11 mouse cellular contexts compared by ENCODE assay signal in the genomic region with DNA sequence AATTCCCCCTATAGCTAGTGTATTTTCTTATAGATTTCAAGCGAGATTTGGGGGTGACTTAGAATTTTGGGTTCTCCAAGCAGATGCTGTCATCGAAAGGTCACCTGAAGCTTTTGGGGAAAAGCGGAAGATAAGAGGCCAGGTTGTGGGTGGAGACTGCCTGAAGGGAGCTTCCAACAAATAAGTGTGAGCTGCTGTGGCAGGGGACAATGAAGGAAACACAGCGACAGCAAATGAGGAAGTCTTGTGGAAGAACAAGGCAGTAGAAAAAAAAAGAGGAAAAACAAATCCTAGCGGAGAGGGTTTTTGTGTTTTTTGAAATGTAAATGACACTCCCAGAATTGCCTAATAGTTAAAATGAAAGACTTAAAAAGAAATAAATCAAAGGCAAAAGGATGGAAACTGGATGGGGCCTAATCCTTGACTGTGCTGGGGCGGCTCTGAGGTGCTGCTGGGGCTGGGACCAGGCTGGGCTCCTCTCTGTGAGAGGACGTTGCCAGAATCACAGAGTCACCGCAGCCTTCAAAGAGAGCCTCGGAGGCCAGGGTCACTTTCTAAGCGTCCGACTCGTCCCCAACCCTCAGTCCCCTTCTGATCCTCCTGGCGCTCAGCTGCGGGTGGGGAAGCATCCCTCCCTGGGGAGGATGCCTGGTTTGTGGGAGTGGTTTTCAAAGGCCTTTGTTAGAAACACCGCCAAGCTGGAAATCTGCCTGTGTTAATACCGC. TPM values are rescaled to one million over a fixed set of nuclear protein-coding genes. Genes with fewer than 3 reads are reported as not detected.
DNase-seq lines count a peak whose midpoint lies in the region; ATAC-seq lines count a peak whose summit lies in the region.
"Had no signal": no experiment of that assay in that cellular context is flagged by ENCODE, and none has a peak within 500 bp of the region (broad histone marks: within the 10 kb centered on the region; RNA-seq: fewer than 3 reads in every experiment).

No protein-coding gene starts in this region.

- 0 out of 2 replicates have a peak overlapping the region, but pooled peaks have one; percentile 11 for H3K9ac ChIP-seq in kidney, embryonic 16.5 days (replicated peaks; ENCODE audit: low read length)
- H3K9ac ChIP-seq in embryonic facial prominence, embryonic 11.5 days (replicated peaks; ENCODE audit: low read length): peak overlapping the region; percentile 39
- peak overlapping the region; percentile 57 for H3K9ac ChIP-seq in hindbrain, embryonic 11.5 days (ENCODE audit: low read depth, low read length)
- peak overlapping the region; percentile 22; the same call in 1 of the 2 replicates for H3K9ac ChIP-seq in midbrain, embryonic 15.5 days

- no peaks in the 10 kb centered on the region for H3K9me3 ChIP-seq in kidney, embryonic 16.5 days (ENCODE audit: low read length)
- no peaks in the 10 kb centered on the region for H3K9me3 ChIP-seq in embryonic facial prominence, embryonic 11.5 days (replicated peaks; ENCODE audit: control insufficient read depth, low read length)
- H3K9me3 ChIP-seq in hindbrain, embryonic 11.5 days (ENCODE audit: control insufficient read depth, low read length): no peaks in the 10 kb centered on the region
- H3K9me3 ChIP-seq in midbrain, embryonic 15.5 days: no peaks in the 10 kb centered on the region

- H3K36me3 ChIP-seq in kidney, embryonic 16.5 days (ENCODE audit: insufficient read depth, low read length): no peaks in the 10 kb centered on the region
- H3K36me3 ChIP-seq in embryonic facial prominence, embryonic 11.5 days (replicated peaks; ENCODE audit: control insufficient read depth, insufficient read depth, low read depth, low read length): no peaks in the 10 kb centered on the region
- H3K36me3 ChIP-seq in hindbrain, embryonic 11.5 days (ENCODE audit: control insufficient read depth, insufficient read depth, low read length): no peaks in the 10 kb centered on the region
- no peaks in the 10 kb centered on the region for H3K36me3 ChIP-seq in midbrain, embryonic 15.5 days (replicated peaks)

- no peak overlapping the region for H3K27ac ChIP-seq in kidney, embryonic 16.5 days (ENCODE audit: low read length)
- no peak overlapping the region for H3K27ac ChIP-seq in embryonic facial prominence, embryonic 11.5 days (replicated peaks; ENCODE audit: low read depth, low read length)
- peak overlapping the region; percentile 36; the same call in 1 of the 2 replicates for H3K27ac ChIP-seq in hindbrain, embryonic 11.5 days (ENCODE audit: low read depth, low read length)
- H3K27ac ChIP-seq in midbrain, embryonic 15.5 days: peak overlapping the region; percentile 68

- WGBS in kidney, embryonic 16.5 days: 34% methylated on average over 16 of the region's 16 CpGs
- 16% methylated on average over 16 of the region's 16 CpGs for WGBS in embryonic facial prominence, embryonic 11.5 days
- 14% methylated on average over 16 of the region's 16 CpGs for WGBS in hindbrain, embryonic 11.5 days
- 11% methylated on average over 16 of the region's 16 CpGs for WGBS in midbrain, embryonic 15.5 days

- H3K4me1 ChIP-seq in kidney, embryonic 16.5 days (ENCODE audit: insufficient read depth, low read length): no peaks in the 10 kb centered on the region
- H3K4me1 ChIP-seq in embryonic facial prominence, embryonic 11.5 days (ENCODE audit: control insufficient read depth, insufficient read depth, low read length): 0 out of 2 replicates have a peak, but pooled peaks cover 2% of the 10 kb centered on the region
- peaks cover 4% of the 10 kb centered on the region; the same call in 1 of the 2 replicates for H3K4me1 ChIP-seq in hindbrain, embryonic 11.5 days (replicated peaks; ENCODE audit: control insufficient read depth, insufficient read depth, low read length)
- peaks cover 10% of the 10 kb centered on the region for H3K4me1 ChIP-seq in midbrain, embryonic 15.5 days

- no peak overlapping the region for H3K4me3 ChIP-seq in kidney, embryonic 16.5 days (ENCODE audit: low read length)
- H3K4me3 ChIP-seq in embryonic facial prominence, embryonic 11.5 days (ENCODE audit: low read depth, low read length): no peak overlapping the region
- no peak overlapping the region for H3K4me3 ChIP-seq in hindbrain, embryonic 11.5 days (ENCODE audit: low read depth, low read length)
- no peak overlapping the region for H3K4me3 ChIP-seq in midbrain, embryonic 15.5 days

- H3K4me2 ChIP-seq in kidney, embryonic 16.5 days (replicated peaks; ENCODE audit: low read depth, low read length): no peak overlapping the region
- H3K4me2 ChIP-seq in embryonic facial prominence, embryonic 11.5 days (ENCODE audit: low read depth, low read length): no peak overlapping the region
- H3K4me2 ChIP-seq in hindbrain, embryonic 11.5 days (replicated peaks; ENCODE audit: low read depth, low read length): no peak overlapping the region
- H3K4me2 ChIP-seq in midbrain, embryonic 15.5 days: no peak overlapping the region

- no peak for DNase-seq in kidney, postnatal 14 days
- no peak for DNase-seq in embryonic facial prominence, embryonic 11.5 days (ENCODE audit: low spot score)
- no peak for DNase-seq in hindbrain, embryonic 11.5 days (ENCODE audit: low spot score)
- no peak for DNase-seq in gastrocnemius, postnatal 4 days (ENCODE audit: low spot score in 2 of 2)
- DNase-seq in ovary, postnatal 14 days (ENCODE audit: low spot score): no peak
- no peak for DNase-seq in ovary, postnatal 36 days (ENCODE audit: low spot score)
- DNase-seq: kidney, adult 8-10 months; lung, adult 18-20 months; right cerebral cortex, postnatal 25 days had no signal

- H3K27me3 ChIP-seq in kidney, embryonic 16.5 days (ENCODE audit: insufficient read depth, low read length): no peaks in the 10 kb centered on the region
- H3K27me3 ChIP-seq in embryonic facial prominence, embryonic 11.5 days (ENCODE audit: control insufficient read depth, insufficient read depth, low read length): no peaks in the 10 kb centered on the region; the same call in 1 of the 2 replicates
- H3K27me3 ChIP-seq in hindbrain, embryonic 11.5 days (ENCODE audit: control insufficient read depth, insufficient read depth, low read length): no peaks in the 10 kb centered on the region
- no peaks in the 10 kb centered on the region for H3K27me3 ChIP-seq in midbrain, embryonic 15.5 days (replicated peaks)

- no peak for ATAC-seq in kidney, embryonic 16.5 days (ENCODE audit: low FRiP score, low TSS enrichment)
- ATAC-seq in embryonic facial prominence, embryonic 11.5 days (replicated peaks; ENCODE audit: insufficient number of reproducible peaks, low FRiP score, low TSS enrichment, low read depth): no peak
- no peak for ATAC-seq in hindbrain, embryonic 11.5 days (ENCODE audit: low FRiP score)
- ATAC-seq in midbrain, embryonic 15.5 days (replicated peaks): peak; percentile 60

RNA-seq across cellular contexts. Expression of gene Mum1, which starts 11.0 kb away (rescaled TPM):
- polyA plus RNA-seq in kidney, embryonic 16.5 days (2015; fragmentation: Nextera tagmentation; extraction: Ambion mirVana): 72.2 and 74.6 TPM in 2 replicates
- 75.1 and 94.3 TPM in 2 replicates for polyA plus RNA-seq in embryonic facial prominence, embryonic 11.5 days (2014; fragmentation: Nextera tagmentation; extraction: Ambion mirVana)
- 49.4 and 57.3 TPM in 2 replicates for polyA plus RNA-seq in hindbrain, embryonic 11.5 days (2014; fragmentation: Nextera tagmentation; extraction: Ambion mirVana)
- 56.4 and 59.5 TPM in 2 replicates for polyA plus RNA-seq in midbrain, embryonic 15.5 days (2015; fragmentation: Nextera tagmentation; extraction: Ambion mirVana)
- total RNA-seq in gastrocnemius, postnatal 4 days (2021): 10 to 100 TPM; 61.3 to 61.5 TPM

RNA-seq across cellular contexts. Expression of gene Ndufs7, which starts 33.7 kb away (rescaled TPM):
- 398 and 444 TPM in 2 replicates for polyA plus RNA-seq in kidney, embryonic 16.5 days (2015; fragmentation: Nextera tagmentation; extraction: Ambion mirVana)
- 221 and 253 TPM in 2 replicates for polyA plus RNA-seq in embryonic facial prominence, embryonic 11.5 days (2014; fragmentation: Nextera tagmentation; extraction: Ambion mirVana)
- polyA plus RNA-seq in hindbrain, embryonic 11.5 days (2014; fragmentation: Nextera tagmentation; extraction: Ambion mirVana): 242 and 245 TPM in 2 replicates
- polyA plus RNA-seq in midbrain, embryonic 15.5 days (2015; fragmentation: Nextera tagmentation; extraction: Ambion mirVana): 290 and 305 TPM in 2 replicates
- 100 to 1,000 TPM; 327 to 331 TPM for total RNA-seq in gastrocnemius, postnatal 4 days (2021)

RNA-seq across cellular contexts. Expression of gene Efna2, which starts 35.9 kb away (rescaled TPM):
- polyA plus RNA-seq in kidney, embryonic 16.5 days (2015; fragmentation: Nextera tagmentation; extraction: Ambion mirVana): 11.0 and 11.8 TPM in 2 replicates
- 34.6 and 42.3 TPM in 2 replicates for polyA plus RNA-seq in embryonic facial prominence, embryonic 11.5 days (2014; fragmentation: Nextera tagmentation; extraction: Ambion mirVana)
- 24.8 and 34.2 TPM in 2 replicates for polyA plus RNA-seq in hindbrain, embryonic 11.5 days (2014; fragmentation: Nextera tagmentation; extraction: Ambion mirVana)
- polyA plus RNA-seq in midbrain, embryonic 15.5 days (2015; fragmentation: Nextera tagmentation; extraction: Ambion mirVana): 53.4 and 54.6 TPM in 2 replicates
- total RNA-seq in gastrocnemius, postnatal 4 days (2021): 1 to 10 TPM; 3.5 to 3.7 TPM

RNA-seq across cellular contexts. Expression of gene 1600002K03Rik, which starts 42.5 kb away (rescaled TPM):
- polyA plus RNA-seq in kidney, embryonic 16.5 days (2015; fragmentation: Nextera tagmentation; extraction: Ambion mirVana): 15.2 and 15.3 TPM in 2 replicates
- polyA plus RNA-seq in embryonic facial prominence, embryonic 11.5 days (2014; fragmentation: Nextera tagmentation; extraction: Ambion mirVana): 6.0 and 6.8 TPM in 2 replicates
- 7.6 and 9.4 TPM in 2 replicates for polyA plus RNA-seq in hindbrain, embryonic 11.5 days (2014; fragmentation: Nextera tagmentation; extraction: Ambion mirVana)
- polyA plus RNA-seq in midbrain, embryonic 15.5 days (2015; fragmentation: Nextera tagmentation; extraction: Ambion mirVana): 13.3 and 14.7 TPM in 2 replicates
- total RNA-seq in gastrocnemius, postnatal 4 days (2021): 1 to 10 TPM; 3.4 to 3.8 TPM

RNA-seq across cellular contexts. Expression of gene Gamt, which starts 45.6 kb away (rescaled TPM):
- 38.1 and 38.3 TPM in 2 replicates for polyA plus RNA-seq in kidney, embryonic 16.5 days (2015; fragmentation: Nextera tagmentation; extraction: Ambion mirVana)
- 21.9 and 22.4 TPM in 2 replicates for polyA plus RNA-seq in embryonic facial prominence, embryonic 11.5 days (2014; fragmentation: Nextera tagmentation; extraction: Ambion mirVana)
- polyA plus RNA-seq in hindbrain, embryonic 11.5 days (2014; fragmentation: Nextera tagmentation; extraction: Ambion mirVana): 30.3 and 30.4 TPM in 2 replicates
- polyA plus RNA-seq in midbrain, embryonic 15.5 days (2015; fragmentation: Nextera tagmentation; extraction: Ambion mirVana): 16.8 and 18.9 TPM in 2 replicates
- 100 to 1,000 TPM; 446 to 545 TPM for total RNA-seq in gastrocnemius, postnatal 4 days (2021)

Comparison
In these comparisons a context has a peak if more than half of its experiments do, and no peak if none do; other contexts are left out.
1. H3K27ac ChIP-seq: peak in hindbrain, embryonic 11.5 days (single experiment) and midbrain, embryonic 15.5 days (single experiment); none in kidney, embryonic 16.5 days (single experiment) and embryonic facial prominence, embryonic 11.5 days (single experiment).
2. Peak in every context shown above with its lines, with median percentiles within 50 percentile points of each other: H3K9ac ChIP-seq.